Mouse (Mus musculus): ENCODE measurements around the gene Fam83e. TPM values are rescaled to one million over a fixed set of nuclear protein-coding genes. Genes with fewer than 3 reads are reported as not detected.

Fam83e gene
- total RNA-seq, 1 experiment from 2014 or later: 0.82 TPM

DNA sequence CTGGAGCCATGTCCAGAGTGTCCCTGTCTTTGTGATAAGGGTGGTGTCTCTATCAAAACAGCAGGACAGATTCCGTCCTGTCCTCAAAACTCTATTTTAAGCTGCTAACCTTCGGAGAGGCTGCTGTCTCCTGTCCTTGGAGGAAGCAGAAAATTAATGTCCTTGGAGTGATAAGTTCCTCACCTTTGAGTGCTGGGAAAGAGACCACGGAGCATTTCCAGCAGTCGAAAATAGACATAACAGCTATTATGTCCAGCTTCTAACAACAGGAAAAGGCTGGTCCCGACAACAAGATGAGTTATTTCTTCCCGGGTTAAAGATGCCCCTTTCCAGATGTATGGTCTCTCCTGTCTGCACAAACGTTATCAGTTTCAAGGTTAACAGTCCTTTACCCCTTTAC is 54.2 kb downstream of the Fam83e start:
- no peak for ATAC-seq (replicated peaks; ENCODE audit: low read depth, poor library complexity, severe bottlenecking)

Other genes with a start within 250 kb of the Fam83e start
- gene Tulp2, start 239.3 kb upstream of the Fam83e start, total RNA-seq (2017): not detected in 2 replicates
- gene Gm45808, start 234.4 kb upstream of the Fam83e start, total RNA-seq (2017): not detected in 2 replicates
- 11.8 and 13.4 TPM in 2 replicates for gene Dhdh, start 232.4 kb upstream of the Fam83e start, total RNA-seq (2017)
- 296 and 342 TPM in 2 replicates for gene Nucb1, start 210.8 kb upstream of the Fam83e start, total RNA-seq (2017)
- gene Ppp1r15a, start 194.9 kb upstream of the Fam83e start, total RNA-seq (2017): 122 and 193 TPM in 2 replicates
- not detected in 2 replicates for gene Plekha4, start 194.9 kb upstream of the Fam83e start, total RNA-seq (2017)
- gene Hsd17b14, start 166.3 kb upstream of the Fam83e start, total RNA-seq (2017): not detected in 2 replicates
- 26.6 and 39.0 TPM in 2 replicates for gene Bcat2, start 151.1 kb upstream of the Fam83e start, total RNA-seq (2017)
- not detected in 2 replicates for gene Fgf21, start 105.7 kb upstream of the Fam83e start, total RNA-seq (2017)
- not detected in 2 replicates for gene Fut1, start 103.9 kb upstream of the Fam83e start, total RNA-seq (2017)
- 1.0 TPM in 1 of 2 replicates, not detected in the other for gene Izumo1, start 99.4 kb upstream of the Fam83e start, total RNA-seq (2017)
- not detected in 2 replicates for gene Rasip1, start 93.7 kb upstream of the Fam83e start, total RNA-seq (2017)
- under 0.01 TPM in 1 of 2 replicates, not detected in the other for gene Mamstr, start 81.2 kb upstream of the Fam83e start, total RNA-seq (2017)
- gene Fut2, start 54.8 kb upstream of the Fam83e start, total RNA-seq (2017): not detected in 2 replicates
- not detected in 2 replicates for gene Ntn5, start 37.2 kb upstream of the Fam83e start, total RNA-seq (2017)
- gene Sec1, start 26.8 kb upstream of the Fam83e start, total RNA-seq (2017): not detected in 2 replicates
- gene Car11, start 21.4 kb upstream of the Fam83e start, total RNA-seq (2017): not detected in 2 replicates
- 7.7 and 12.1 TPM in 2 replicates for gene Dbp, start 16.1 kb upstream of the Fam83e start, total RNA-seq (2017)
- gene Rpl18, start 5.8 kb upstream of the Fam83e start, total RNA-seq (2017): 1,786 and 1,933 TPM in 2 replicates
- gene Sphk2, start 3.2 kb upstream of the Fam83e start, total RNA-seq (2017): 8.2 and 9.5 TPM in 2 replicates
- not detected in 2 replicates for gene Spaca4, start 4.6 kb downstream of the Fam83e start, total RNA-seq (2017)
- not detected in 2 replicates for gene Lmtk3, start 62.5 kb downstream of the Fam83e start, total RNA-seq (2017)
- 0.37 TPM in 1 of 2 replicates, not detected in the other for gene Sult2b1, start 63.5 kb downstream of the Fam83e start, total RNA-seq (2017)
- 29.2 and 43.8 TPM in 2 replicates for gene Cyth2, start 93.4 kb downstream of the Fam83e start, total RNA-seq (2017)
- gene Kcnj14, start 103.6 kb downstream of the Fam83e start, total RNA-seq (2017): not detected in 2 replicates
- gene Grwd1, start 109.7 kb downstream of the Fam83e start, total RNA-seq (2017): 26.9 and 27.6 TPM in 2 replicates
- gene Kdelr1, start 151.6 kb downstream of the Fam83e start, total RNA-seq (2017): 51.8 and 75.5 TPM in 2 replicates
- gene Grin2d, start 157.2 kb downstream of the Fam83e start, total RNA-seq (2017): 0.23 TPM in 1 of 2 replicates, not detected in the other
- 3.2 TPM in 1 of 2 replicates, not detected in the other for gene Syngr4, start 175.5 kb downstream of the Fam83e start, total RNA-seq (2017)
- 8.1 and 9.1 TPM in 2 replicates for gene Tmem143, start 175.7 kb downstream of the Fam83e start, total RNA-seq (2017)
- 200 and 205 TPM in 2 replicates for gene Emp3, start 200.2 kb downstream of the Fam83e start, total RNA-seq (2017)
- gene Ccdc114, start 202.9 kb downstream of the Fam83e start, total RNA-seq (2017): 3.2 and 5.4 TPM in 2 replicates

Measured in common myeloid progenitor, adult 5-6 weeks (primary cell).